Mouse (Mus musculus) forebrain, embryonic 11.5 days (tissue): ENCODE measurements around the gene Vipr1. TPM values are rescaled to one million over a fixed set of nuclear protein-coding genes. Genes with fewer than 3 reads are reported as not detected.
A peak's percentile ranks its signal among the peaks of the same experiment; 100 is the strongest.

Experiments used
- ATAC-seq: fragments of 200-750 bp; cut with Nextera tagmentation; replicated peaks from 2 replicates; pipeline ENCODE4 v1.8.0; 2017; ENCODE audit warnings: moderate TSS enrichment; ENCODE audit not compliant: low FRiP score
- DNase-seq: peaks from one replicate; pipeline ENCODE4 v3.0.0-alpha.2; 2017; ENCODE audit warnings: low spot score
- H3K27ac ChIP-seq: fragments of 300-500 bp; sonication (generic); 2 replicates; pipeline ENCODE4 v1.5.1; 2014; ENCODE audit warnings: low read depth, low read length
- H3K27me3 ChIP-seq: fragments of 300-500 bp; sonication (generic); 2 replicates; pipeline ENCODE4 v1.6.1; 2014; ENCODE audit warnings: mild to moderate bottlenecking, low read length, mixed read lengths; ENCODE audit not compliant: control insufficient read depth, insufficient read depth
- H3K36me3 ChIP-seq: fragments of 300-500 bp; sonication (generic); 2 replicates; pipeline ENCODE4 v1.6.1; 2014; ENCODE audit warnings: mild to moderate bottlenecking, low read length, moderate library complexity, mixed read lengths; ENCODE audit not compliant: control insufficient read depth, insufficient read depth
- H3K4me1 ChIP-seq: fragments of 300-500 bp; sonication (generic); replicated peaks from 2 replicates; pipeline ENCODE4 v1.6.1; 2014; ENCODE audit warnings: low read length, mixed read lengths; ENCODE audit not compliant: control insufficient read depth, insufficient read depth
- H3K4me2 ChIP-seq: fragments of 300-500 bp; sonication (generic); 2 replicates; pipeline ENCODE4 v1.6.1; 2014; ENCODE audit warnings: low read depth, mild to moderate bottlenecking, low read length, moderate library complexity, mixed read lengths; ENCODE audit not compliant: severe bottlenecking
- H3K4me3 ChIP-seq: fragments of 300-500 bp; sonication (generic); 2 replicates; pipeline ENCODE4 v1.5.1; 2014; ENCODE audit warnings: low read depth, low read length
- H3K9ac ChIP-seq: fragments of 300-500 bp; sonication (generic); 2 replicates; pipeline ENCODE4 v1.6.1; 2014; ENCODE audit warnings: low read length
- H3K9me3 ChIP-seq: fragments of 300-500 bp; sonication (generic); 2 replicates; pipeline ENCODE4 v1.6.1; 2016; ENCODE audit warnings: low read length, mixed read lengths; ENCODE audit not compliant: control insufficient read depth
- WGBS: fragments of 180-500 bp; shearing (Covaris S2); extraction: QIAGEN DNeasy Blood & Tissue Kit; methylation state at CpG from one replicate; pipeline ENCODE4 v1.1.7; 2014; 5-methylcytosine and 5-hydroxymethylcytosine counted together
- polyA plus RNA-seq: library from polyadenylated mRNA; unstranded; fragments of >200 nt; fragmentation: Nextera tagmentation; extraction: Ambion mirVana; gene quantifications from 2 replicates; pipeline ENCODE4 v1.2.1, GENCODE M21; 2014

The Vipr1 gene
- polyA plus RNA-seq, 1 experiment from 2014 or later, result 0.59 TPM

DNA sequence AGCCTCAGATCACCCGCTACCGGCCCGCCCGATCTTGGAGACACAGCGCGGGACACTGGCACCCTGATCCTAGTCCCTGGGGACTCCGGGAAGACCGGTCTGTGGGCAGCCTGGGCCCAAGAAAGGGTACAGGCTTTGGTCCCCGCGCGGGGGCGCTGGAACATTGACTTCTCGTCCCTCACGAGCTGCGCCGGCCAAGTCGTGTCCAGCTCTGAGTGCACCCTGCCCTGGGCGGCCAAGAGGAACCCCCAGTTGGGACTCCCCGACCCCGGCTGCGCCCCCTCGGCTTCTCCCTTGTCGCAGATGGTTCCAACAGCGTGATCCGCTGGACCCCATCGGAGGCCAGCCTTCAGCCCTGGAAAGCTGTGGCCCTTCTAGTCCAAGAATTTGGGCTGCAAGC is 515 bp upstream of the Vipr1 start, which contains the start of gene Lyzl4:
TSS of gene Lyzl4 (minus strand) at position 96 of the 400 bp plus-strand sequence.
- H3K27me3 ChIP-seq, result peaks cover 40% of the 10 kb centered on the region
- peak; percentile 63 for ATAC-seq
- H3K9ac ChIP-seq, result peak within 1 kb of the TSS; percentile 60
- H3K4me1 ChIP-seq, result peaks cover 8% of the 10 kb centered on the region
- WGBS, result under 1% methylated on average over 25 of the region's 26 CpGs
- DNase-seq, result peak; percentile 84
- H3K27ac ChIP-seq, result no peak within 1 kb of the TSS
- H3K4me2 ChIP-seq, result peak within 1 kb of the TSS; percentile 81
- no peaks in the 10 kb centered on the region for H3K9me3 ChIP-seq
- H3K4me3 ChIP-seq, result peak within 1 kb of the TSS; percentile 44
- no peaks in the 10 kb centered on the region for H3K36me3 ChIP-seq

DNA sequence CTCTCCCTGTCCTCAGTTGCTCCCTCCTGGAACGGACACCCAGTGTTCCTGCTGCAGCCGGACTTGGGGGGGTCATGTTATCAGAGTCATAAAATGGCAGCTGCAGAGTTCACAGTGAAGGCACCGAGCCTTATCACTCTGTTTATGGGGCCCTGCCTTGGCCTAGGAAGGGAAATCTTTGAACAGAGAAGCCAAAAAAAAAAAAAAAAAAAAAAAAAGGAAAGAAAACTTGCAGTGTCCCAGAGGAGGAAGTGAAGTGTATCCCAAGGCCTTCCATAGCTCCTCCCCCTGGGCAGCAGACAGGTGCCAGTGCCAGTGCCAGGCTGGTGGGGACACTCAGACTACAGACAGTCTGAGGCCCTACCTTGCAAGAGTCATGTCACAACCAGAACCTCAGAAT is 2.3 kb downstream of the Vipr1 start:
- Histone ChIP-seq H3K9ac (no peak overlapping the region), H3K36me3 (no peaks in the 10 kb centered on the region), H3K9me3 (no peaks in the 10 kb centered on the region), H3K4me1 (peaks cover 8% of the 10 kb centered on the region), H3K27me3 (peaks cover 40% of the 10 kb centered on the region), H3K4me3 (no peak overlapping the region), H3K27ac (no peak overlapping the region), H3K4me2 (no peak overlapping the region)
- 88% methylated on average over 3 of the region's 3 CpGs for WGBS
- no peak for ATAC-seq
- no peak for DNase-seq

DNA sequence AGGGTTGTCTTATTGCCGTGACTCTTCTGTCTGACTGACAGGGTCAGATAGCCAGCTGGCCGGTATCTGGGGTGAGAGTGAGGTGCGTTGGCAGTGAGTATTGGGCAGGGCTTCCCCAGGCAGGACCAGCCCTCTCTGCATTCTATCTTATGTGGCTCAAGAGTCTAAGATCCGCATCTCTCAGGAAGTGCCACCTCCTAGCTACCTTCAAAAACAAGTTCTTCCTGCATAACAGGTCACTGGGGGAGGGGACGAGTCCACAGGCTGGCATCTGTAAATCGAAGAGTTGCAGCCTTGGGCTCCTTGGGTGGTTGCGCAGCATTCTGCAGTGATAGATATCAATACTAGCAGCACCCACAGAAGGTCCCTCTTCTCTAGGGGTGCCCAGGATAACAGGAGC is 4.5 kb downstream of the Vipr1 start:
- ATAC-seq, result no peak
- Histone ChIP-seq H3K36me3 (no peaks in the 10 kb centered on the region), H3K27ac (no peak overlapping the region), H3K4me2 (no peak overlapping the region), H3K27me3 (peaks cover 22% of the 10 kb centered on the region), H3K4me1 (peaks cover 6% of the 10 kb centered on the region), H3K9me3 (no peaks in the 10 kb centered on the region), H3K9ac (no peak overlapping the region), H3K4me3 (no peak overlapping the region)
- WGBS, result 86% methylated on average over 7 of the region's 7 CpGs
- no peak for DNase-seq

DNA sequence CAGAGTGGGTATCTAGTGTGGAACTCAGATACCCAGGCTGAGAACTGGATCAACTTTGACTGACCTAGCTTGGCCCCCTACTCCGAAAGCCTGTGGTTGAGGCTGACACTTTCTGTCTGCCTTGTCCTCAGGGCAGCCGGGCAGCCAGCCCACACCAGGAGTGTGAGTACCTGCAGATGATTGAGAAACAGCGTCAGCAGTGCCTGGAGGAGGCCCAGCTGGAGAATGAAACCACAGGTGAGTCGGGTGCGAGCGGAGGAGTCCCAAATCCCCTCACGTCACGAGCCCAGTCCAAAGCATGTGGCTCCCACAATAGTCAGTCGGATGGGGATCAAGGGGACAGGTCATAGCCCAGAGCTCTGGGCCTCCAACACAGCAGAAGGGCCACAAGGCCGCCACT is 11.2 kb downstream of the Vipr1 start:
- Histone ChIP-seq H3K4me3 (no peak overlapping the region), H3K9me3 (no peaks in the 10 kb centered on the region), H3K27me3 (no peaks in the 10 kb centered on the region), H3K36me3 (no peaks in the 10 kb centered on the region), H3K9ac (no peak overlapping the region), H3K27ac (no peak overlapping the region), H3K4me1 (no peaks in the 10 kb centered on the region), H3K4me2 (no peak overlapping the region)
- ATAC-seq (no peak), DNase-seq (no peak)
- 87% methylated on average over 10 of the region's 10 CpGs for WGBS

DNA sequence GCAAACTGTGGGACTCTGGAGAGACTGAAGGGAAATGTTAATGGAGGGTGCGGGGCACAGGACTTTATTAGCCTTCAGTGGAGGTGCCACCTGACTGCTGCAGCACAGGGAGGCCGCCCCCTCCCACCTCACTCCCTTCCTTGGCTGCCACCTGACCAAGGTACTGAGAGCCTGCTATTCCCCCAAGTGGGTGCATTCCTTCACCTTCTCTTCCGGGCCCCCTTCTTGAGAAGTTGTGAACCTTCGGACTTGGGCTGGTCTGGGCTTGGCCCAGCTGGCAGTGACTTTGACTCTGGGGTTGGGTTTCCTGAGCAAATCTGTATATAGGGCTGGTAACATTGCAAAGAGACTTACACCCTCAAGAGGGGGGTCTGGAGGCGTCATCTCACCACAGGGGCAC is 13.8 kb downstream of the Vipr1 start:
- 86% methylated on average over 5 of the region's 5 CpGs for WGBS
- Histone ChIP-seq H3K4me2 (no peak overlapping the region), H3K27me3 (no peaks in the 10 kb centered on the region), H3K27ac (no peak overlapping the region), H3K9ac (no peak overlapping the region), H3K9me3 (no peaks in the 10 kb centered on the region), H3K4me1 (no peaks in the 10 kb centered on the region), H3K36me3 (no peaks in the 10 kb centered on the region), H3K4me3 (no peak overlapping the region)
- ATAC-seq (no peak), DNase-seq (no peak)

DNA sequence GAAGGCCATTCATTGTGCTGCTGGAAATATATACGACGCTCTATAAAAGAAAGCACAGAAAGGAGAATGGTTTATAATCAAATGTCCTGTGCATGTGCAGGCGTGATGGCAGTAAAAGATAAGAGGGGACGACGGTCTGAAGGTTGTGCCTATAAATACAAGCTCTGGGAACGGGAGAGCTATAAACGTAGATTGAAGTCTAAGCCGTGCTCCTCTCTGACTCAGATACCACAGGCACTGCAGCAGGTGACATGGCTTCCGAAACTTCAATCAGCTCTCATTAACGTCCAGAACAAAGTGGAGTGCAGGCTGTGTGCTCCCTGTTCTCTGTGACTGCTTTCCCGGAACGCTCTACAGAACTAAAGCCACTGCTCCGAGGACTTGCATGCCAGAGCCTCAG is 14.6 kb downstream of the Vipr1 start:
- H3K4me1 ChIP-seq, result no peaks in the 10 kb centered on the region
- H3K27ac ChIP-seq, result no peak overlapping the region
- DNase-seq (no peak), ATAC-seq (no peak)
- WGBS, result 80% methylated on average over 13 of the region's 13 CpGs
- no peaks in the 10 kb centered on the region for H3K9me3 ChIP-seq
- H3K27me3 ChIP-seq, result no peaks in the 10 kb centered on the region
- H3K9ac ChIP-seq, result no peak overlapping the region
- no peaks in the 10 kb centered on the region for H3K36me3 ChIP-seq
- H3K4me3 ChIP-seq, result no peak overlapping the region
- H3K4me2 ChIP-seq, result no peak overlapping the region

DNA sequence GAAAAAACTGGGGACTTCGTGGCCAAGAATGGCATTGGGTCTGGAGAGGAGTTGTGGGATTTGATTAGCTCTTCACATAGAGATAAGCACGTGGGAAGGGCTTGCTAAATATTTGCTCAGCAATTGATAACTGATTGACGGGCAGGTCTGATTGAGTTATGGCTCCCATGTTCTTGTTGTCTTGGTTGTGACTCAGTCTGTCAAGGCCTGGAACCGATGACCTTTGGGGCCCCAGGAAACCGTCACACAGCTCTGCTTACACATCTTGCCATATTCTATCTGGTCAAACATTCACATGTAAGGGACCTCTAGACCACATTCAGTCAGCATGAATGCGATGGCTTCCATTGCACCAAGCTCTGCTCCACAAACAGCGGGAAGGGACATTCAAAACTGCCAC is 15.7 kb downstream of the Vipr1 start:
- DNase-seq (no peak), ATAC-seq (no peak)
- H3K4me3 ChIP-seq, result no peak overlapping the region
- no peaks in the 10 kb centered on the region for H3K36me3 ChIP-seq
- H3K9ac ChIP-seq, result no peak overlapping the region
- no peaks in the 10 kb centered on the region for H3K9me3 ChIP-seq
- H3K4me1 ChIP-seq, result no peaks in the 10 kb centered on the region
- H3K27ac ChIP-seq, result no peak overlapping the region
- 89% methylated on average over 7 of the region's 7 CpGs for WGBS
- H3K27me3 ChIP-seq, result no peaks in the 10 kb centered on the region
- no peak overlapping the region for H3K4me2 ChIP-seq

DNA sequence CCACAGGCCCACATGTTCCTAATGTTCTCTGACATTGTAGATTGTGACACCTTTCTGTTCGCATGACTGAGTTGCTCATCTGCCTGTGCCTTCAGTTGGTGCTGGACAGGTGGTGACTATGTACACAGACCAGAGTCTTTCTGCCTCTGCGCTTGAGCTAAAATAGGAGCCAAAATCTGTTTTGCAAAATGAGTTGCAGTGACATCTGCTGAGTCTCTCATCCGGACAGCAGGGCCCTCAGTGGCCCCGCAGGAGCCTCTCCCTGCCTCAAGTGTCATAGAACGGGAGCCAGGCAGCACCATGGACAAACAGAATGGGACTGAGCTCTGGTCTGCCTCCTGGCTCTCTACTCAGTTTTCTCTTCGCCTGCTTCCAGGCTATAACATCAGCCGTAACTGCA is 17.3 kb downstream of the Vipr1 start:
- H3K9ac ChIP-seq, result no peak overlapping the region
- H3K4me1 ChIP-seq, result no peaks in the 10 kb centered on the region
- H3K4me2 ChIP-seq, result no peak overlapping the region
- ATAC-seq (no peak), DNase-seq (no peak)
- no peaks in the 10 kb centered on the region for H3K27me3 ChIP-seq
- no peak overlapping the region for H3K4me3 ChIP-seq
- H3K36me3 ChIP-seq, result no peaks in the 10 kb centered on the region
- H3K27ac ChIP-seq, result no peak overlapping the region
- H3K9me3 ChIP-seq, result no peaks in the 10 kb centered on the region
- WGBS, result 85% methylated on average over 7 of the region's 7 CpGs

DNA sequence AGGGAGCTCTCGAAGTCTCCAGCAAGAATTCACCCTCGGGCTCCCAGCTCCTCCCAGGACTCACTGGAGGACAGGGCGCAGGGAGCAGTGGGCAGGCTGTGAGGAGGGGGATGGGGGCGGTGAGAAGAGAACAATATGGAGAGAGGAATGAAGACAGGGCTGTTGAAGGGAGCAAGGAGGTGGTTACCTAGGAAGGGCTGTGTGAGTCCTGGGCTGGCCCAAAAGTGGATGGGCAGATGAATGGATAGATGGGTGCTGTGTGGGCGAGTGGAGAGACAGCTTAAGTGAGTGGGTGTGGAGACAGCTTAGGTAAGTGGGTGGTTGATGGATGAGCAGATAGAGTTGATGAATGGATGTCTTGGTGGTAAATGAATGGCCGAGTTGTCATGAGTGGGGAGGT is 21.0 kb downstream of the Vipr1 start:
- Histone ChIP-seq H3K9ac (no peak overlapping the region), H3K4me2 (no peak overlapping the region), H3K4me3 (no peak overlapping the region), H3K4me1 (no peaks in the 10 kb centered on the region), H3K27ac (no peak overlapping the region), H3K9me3 (no peaks in the 10 kb centered on the region), H3K27me3 (no peaks in the 10 kb centered on the region; the same call in 1 of the 2 replicates), H3K36me3 (no peaks in the 10 kb centered on the region)
- DNase-seq (no peak), ATAC-seq (no peak)
- WGBS, result 78% methylated on average over 6 of the region's 6 CpGs
